Mouse (Mus musculus): ENCODE measurements around the gene Bak1.
"Not testable (repeated sequence)": the region's sequence is repeated elsewhere in the genome, so short reads cannot be mapped to it uniquely, and the experiment has no call there.

Gene Bak1

DNA sequence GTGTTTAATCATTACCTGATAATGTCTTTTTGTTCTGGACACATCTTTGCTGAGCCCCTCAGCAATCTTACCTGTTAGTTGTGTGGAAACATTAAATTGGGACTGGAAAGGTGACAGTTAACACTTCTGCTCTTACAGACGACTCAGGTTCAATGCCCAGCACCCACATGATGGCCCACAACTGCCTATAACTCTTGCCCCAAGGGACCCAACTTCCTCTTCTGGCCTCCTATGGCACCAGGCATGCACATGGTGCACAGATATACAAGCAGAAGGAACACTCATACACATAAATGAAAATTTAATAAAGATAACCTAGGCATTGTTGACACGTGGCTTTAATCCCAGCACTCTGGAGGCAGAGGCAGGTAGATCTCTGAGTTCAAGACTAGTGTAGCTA, 49.4 kb downstream of the Bak1 start:
- DNase-seq (ENCODE audit: low spot score) = no peak

- DNase-seq (ENCODE audit: low spot score) = not testable (repeated sequence)
Observed at GRCm38 (mm10) chr17:26977354-26977753, 51.5 kb downstream of the Bak1 start.

DNA sequence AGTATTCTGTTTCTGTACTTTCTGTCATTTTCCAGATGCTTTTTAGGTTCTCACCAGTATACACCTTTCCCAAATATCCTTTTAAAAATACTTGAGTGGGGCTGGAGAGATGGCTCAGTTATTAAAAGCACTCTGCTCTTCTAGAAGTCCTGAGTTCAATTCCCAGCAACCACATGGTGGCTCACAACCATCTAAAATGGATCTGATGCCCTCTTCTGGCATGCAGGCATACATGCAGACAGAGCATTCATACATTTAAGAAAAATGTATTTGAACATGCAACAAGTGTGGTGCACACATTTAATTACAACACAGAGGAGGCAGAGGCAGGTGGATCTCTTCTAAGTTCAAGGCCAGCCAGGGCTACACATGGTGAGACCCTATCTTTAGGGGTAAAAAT, 53.4 kb downstream of the Bak1 start:
- DNase-seq (ENCODE audit: low spot score) = no peak

- DNase-seq (ENCODE audit: low spot score) = no peak
Observed at GRCm38 (mm10) chr17:26974547-26974946, 54.3 kb downstream of the Bak1 start.

DNA sequence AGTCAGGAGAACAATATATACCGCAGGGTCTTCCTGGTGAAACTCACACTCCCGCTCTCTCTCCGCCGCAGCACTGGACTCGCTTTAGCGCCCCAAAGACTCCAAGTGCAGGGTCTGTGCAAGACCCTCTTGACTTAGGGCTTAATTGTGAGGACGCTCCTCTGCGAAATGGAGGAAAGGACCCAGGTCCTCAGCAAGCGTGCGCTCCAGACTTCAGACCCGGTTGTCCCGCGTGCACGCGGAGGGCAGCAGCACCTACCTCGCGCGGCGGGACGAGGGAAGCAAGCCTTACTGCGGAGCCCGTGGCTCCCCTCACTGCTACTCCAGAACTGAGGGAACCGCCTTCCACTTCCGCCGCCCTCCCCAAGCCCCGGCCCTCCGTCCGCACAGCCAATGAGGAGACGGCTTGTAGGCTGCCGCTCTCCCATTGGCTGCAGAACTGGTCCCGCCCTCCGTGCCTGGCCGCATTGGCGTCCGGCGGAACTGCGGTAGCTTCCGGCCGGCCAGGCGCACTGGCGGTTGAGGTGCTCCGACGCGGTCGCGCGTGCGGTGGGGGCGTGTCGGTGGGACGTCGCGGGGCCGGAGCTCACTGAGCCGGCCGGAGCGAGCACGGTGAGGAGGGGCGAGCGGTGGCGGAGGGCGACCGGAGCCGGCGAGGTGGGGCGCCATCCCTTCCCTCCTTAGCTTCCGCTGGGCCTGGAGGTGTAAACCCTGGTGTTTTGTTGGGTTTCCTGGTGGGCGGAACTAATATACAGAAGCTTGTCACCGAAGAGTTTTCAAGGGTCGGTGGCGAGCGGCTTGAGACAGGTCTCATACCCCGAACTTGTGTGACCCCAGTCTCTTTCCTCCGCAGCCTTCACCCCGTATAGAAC, 55.9 kb downstream of the Bak1 start, which contains the start of gene Zbtb9:
Zbtb9 (plus strand) TSS at position 465 of the 872 bp plus-strand sequence.
- DNase-seq (ENCODE audit: low spot score) = peak; percentile 98

GRCm38 (mm10) chr17:26972107-26972506, 56.7 kb downstream of the Bak1 start:
- DNase-seq (ENCODE audit: low spot score) = no peak

- DNase-seq (ENCODE audit: low spot score) = no peak
Observed at GRCm38 (mm10) chr17:26971247-26971905, 57.4 kb downstream of the Bak1 start.

- DNase-seq (ENCODE audit: low spot score) = no peak
Observed at GRCm38 (mm10) chr17:26970221-26970620, 58.6 kb downstream of the Bak1 start.

All from MN1 (cell line).